Mouse (Mus musculus): ENCODE results near the gene Ccdc62.

Gene Ccdc62

DNA sequence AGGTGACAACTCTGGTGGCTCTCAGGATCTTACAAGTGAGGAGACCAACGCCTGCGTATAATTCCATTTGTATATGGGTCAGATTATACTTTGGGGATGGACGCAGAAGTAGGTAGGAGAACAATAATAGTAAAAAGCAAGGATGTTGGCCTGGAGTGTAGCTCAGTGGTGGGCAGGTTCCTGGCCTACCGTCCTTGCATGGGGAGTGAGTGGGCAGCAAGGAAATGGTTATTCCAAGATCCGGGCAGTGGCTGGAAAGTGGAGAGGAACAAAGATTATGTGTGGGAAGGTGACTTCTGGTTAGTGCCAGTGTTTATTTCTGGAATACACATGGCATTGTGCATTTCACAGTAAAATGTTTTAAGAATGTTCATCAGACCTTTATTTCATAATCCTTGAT is 5.5 kb downstream of the Ccdc62 start:
- no peak for DNase-seq (ENCODE audit: low spot score)

GRCm38 (mm10) chr5:123938479-123938878 is 8.0 kb downstream of the Ccdc62 start:
- DNase-seq (ENCODE audit: low spot score): no peak

- DNase-seq (ENCODE audit: low spot score): no peak
Measured at GRCm38 (mm10) chr5:123946546-123946945, 16.1 kb downstream of the Ccdc62 start.

- peak; percentile 87 for DNase-seq (ENCODE audit: low spot score)
Measured at GRCm38 (mm10) chr5:123947041-123947761, 16.7 kb downstream of the Ccdc62 start.

GRCm38 (mm10) chr5:123952365-123953045 is 22.0 kb downstream of the Ccdc62 start:
- no peak for DNase-seq (ENCODE audit: low spot score)

DNA sequence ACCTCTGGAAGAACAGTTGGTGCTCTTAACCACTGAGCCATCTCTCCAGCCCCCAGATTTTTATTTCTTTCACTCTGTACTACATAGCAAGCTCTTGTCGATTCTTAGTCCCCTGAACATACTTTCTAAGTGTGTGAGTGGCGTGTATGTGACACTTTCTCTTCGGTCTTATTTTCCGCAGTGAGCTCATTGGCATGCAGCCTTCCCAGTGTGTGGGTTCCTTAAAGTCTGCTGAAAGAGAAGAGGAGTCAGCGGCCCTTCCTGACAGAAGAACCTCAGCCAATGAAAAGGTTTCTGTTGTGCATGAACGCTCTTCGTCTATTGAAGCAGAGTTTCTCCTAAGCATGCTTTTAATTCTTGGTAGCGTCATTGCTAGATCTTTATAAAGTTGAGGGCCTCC is 26.7 kb downstream of the Ccdc62 start:
- no peak for DNase-seq (ENCODE audit: low spot score)

DNA sequence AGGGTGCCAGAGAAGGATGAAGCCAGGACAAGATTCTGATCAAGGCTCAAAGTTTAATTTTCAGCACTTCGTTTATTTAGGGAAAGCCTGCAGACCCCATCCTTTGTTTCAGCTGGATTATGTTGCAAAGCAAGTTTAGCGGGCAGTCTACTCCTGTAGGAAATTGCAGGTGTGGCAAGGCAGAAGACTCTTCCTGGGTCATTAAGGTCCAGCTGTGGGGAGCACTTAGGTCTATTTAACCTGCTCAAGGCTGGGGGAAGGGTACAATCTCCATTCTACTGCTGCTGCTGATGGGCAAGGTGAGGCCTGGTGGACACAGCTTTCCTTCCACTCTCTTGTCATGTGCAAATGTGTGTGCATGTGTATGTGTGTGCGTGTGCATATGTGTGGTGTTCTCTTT is 28.5 kb downstream of the Ccdc62 start:
- no peak for DNase-seq (ENCODE audit: low spot score)

- DNase-seq (ENCODE audit: low spot score): no peak
Measured at GRCm38 (mm10) chr5:123960129-123960528, 29.6 kb downstream of the Ccdc62 start.

DNA sequence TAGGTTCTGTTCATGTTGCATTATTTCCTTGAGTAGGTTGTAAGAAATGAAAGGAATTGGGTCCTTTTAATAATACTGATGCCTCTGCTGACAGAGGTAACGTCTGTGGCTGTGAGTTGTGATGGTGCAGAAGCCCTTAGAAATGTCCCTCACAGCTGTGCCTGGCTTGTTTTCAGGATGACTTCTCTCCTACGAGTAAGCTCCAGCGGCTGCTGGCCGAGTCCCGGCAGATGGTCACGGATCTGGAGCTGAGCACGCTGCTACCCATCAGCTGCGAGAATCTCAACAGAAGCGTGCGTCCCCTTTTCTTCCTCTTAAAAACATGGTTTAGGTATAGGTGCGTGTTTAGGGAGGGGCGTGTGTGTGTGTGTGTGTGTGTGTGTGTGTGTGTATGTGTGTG is 30.6 kb downstream of the Ccdc62 start:
- DNase-seq (ENCODE audit: low spot score): no peak

DNA sequence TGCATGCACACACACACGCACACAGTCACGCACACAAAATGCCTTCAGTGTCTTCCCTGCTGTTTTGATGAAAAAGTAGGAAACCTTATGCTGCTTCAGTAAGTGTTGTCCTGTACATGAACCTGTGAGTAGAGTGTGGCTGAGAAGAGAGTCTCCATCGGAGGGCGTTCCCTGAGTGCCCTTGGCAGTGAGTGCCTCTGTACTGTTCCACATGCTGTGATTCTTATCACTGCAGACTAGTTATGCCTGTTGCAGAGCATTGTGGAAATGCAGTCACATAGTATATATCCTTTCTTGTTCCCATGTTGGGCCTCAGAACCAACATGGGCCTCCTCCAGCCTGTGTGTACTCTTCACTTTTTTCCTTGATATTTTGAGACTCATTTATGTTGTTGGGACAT is 33.7 kb downstream of the Ccdc62 start:
- no peak for DNase-seq (ENCODE audit: low spot score)

DNA sequence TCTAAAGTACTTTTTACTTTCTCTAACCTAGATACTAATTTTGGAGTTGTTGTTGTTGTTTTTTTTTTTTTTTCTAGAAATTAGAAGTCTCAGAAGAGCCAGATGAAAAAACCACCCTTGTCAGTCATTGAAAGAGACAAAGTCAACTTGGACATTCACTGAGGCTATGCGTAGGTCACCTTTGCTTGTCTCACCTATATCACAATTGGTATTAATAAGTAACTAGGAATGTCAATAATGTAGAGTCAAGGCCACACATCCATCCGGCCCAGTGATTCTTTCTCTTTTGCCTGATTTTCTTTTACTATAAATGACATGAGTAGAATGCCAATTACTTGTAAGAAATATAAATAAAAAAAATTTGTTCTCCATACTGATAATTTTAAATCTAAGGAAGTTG is 36.3 kb downstream of the Ccdc62 start:
- DNase-seq (ENCODE audit: low spot score): no peak

GRCm38 (mm10) chr5:123968468-123968867 is 38.0 kb downstream of the Ccdc62 start:
- no peak for DNase-seq (ENCODE audit: low spot score)

GRCm38 (mm10) chr5:123969216-123969615 is 38.7 kb downstream of the Ccdc62 start:
- DNase-seq (ENCODE audit: low spot score): no peak

GRCm38 (mm10) chr5:123970576-123970975 is 40.1 kb downstream of the Ccdc62 start:
- no peak for DNase-seq (ENCODE audit: low spot score)

- no peak for DNase-seq (ENCODE audit: low spot score)
Measured at GRCm38 (mm10) chr5:123972453-123972852, 42.0 kb downstream of the Ccdc62 start.

DNA sequence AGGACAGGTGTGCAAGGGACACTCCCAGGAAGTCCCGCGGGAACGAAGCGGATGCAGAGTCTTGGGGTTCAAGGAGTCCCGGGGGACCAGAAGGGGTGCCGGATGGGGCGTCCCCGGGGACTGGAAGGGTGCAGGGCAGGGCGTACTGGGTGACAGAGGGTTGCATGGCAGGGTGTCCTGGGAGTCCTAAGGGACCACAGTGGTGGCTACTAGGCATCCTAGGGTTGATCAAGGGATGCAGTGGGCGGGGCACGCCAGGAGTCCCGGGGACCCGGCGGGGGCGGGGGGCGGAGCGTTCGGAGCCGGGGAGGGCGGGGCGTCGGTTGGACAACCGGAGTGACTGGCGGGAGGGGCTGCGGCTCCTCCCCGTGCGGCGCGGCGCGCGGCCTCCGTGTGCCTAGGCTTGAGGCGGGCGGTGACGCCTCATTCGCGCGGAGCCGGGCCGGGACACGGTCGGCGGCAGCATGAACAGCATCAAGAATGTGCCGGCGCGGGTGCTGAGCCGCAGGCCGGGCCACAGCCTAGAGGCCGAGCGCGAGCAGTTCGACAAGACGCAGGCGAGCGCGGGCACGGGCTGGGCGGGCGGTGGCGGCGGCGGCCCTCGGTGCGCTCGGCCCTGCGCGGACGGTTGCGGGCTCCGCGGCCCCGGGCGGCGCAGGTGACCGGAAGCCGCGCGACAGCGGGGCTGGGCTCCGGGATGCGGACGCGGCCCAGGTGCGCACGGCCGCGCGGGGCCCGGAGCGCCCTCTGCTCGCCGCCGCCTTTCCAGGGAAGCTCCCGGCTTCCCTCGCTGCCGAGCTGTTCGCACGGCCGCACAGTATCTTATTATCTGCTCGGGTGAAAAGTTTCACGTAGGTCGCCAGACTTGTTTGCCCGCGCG is 43.1 kb downstream of the Ccdc62 start, which contains the start of gene Hip1r:
Gene Hip1r, plus strand, starts transcription at position 330 of the 880 bp plus-strand sequence.
- peak; percentile 70 for DNase-seq (ENCODE audit: low spot score)

DNA sequence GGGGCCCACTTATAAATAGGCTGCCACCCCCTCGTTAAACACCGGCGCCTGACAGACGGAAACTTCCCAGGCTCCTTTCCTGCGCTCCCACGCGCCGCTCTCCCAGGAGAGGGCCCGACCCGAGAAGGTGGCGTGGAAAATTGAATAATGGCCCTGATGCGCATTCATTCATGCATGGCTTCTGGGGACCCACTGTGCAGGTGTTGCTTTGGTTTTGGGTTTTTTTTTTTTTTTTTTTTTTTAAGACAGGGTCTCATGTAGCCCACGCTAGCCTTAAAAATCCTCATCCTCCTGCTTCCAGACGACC is 43.7 kb downstream of the Ccdc62 start:
- no peak for DNase-seq (ENCODE audit: low spot score)

DNA sequence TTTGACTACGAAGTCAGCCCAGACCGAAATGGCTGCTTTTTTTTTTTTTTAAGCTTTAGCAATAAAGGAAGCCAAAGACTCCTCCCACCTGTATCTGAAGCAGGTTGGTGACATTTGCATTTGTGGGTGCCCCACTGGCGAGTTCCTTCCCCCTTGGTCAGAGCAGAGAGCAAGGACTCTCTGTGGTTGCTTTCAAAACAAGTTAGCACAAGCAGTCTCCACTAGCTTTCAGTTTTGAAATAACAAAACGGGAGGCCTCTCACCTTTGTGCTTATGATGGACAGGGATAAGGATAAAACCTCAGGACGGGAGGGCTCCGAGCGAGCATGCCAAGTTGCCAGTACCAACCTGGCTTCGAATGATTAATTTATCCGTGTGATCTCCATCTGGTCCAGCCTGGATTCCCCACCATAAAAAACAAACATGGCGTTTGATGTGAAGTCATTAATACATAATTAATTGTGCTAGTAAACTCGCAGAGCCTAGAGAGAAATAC is 44.2 kb downstream of the Ccdc62 start:
- no peak for DNase-seq (ENCODE audit: low spot score)

DNA sequence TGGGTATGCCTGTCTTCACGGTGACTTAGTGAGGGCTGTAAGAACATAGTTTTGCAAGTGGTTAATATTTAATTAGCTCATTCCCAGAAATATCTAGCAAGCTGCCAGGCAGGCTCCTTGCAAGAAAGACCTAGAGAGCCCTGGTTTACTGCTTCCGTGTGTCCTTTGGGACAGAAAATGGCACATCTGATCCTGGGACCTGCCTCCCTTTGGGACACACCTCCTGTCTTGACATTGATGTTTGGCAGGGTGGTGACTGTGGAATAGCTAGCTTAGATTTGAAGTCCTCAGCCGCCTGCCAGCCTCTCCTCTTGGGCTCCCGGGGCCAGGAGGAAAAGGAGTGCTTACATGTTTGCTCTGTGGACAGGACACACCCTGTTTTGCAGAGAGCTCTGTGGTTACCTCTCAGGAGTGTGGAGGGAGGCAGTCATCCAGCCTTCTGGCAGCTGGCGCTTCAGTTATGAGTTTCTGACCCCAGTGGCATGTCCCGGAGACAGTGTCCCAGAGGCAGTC is 45.2 kb downstream of the Ccdc62 start:
- no peak for DNase-seq (ENCODE audit: low spot score)

DNA sequence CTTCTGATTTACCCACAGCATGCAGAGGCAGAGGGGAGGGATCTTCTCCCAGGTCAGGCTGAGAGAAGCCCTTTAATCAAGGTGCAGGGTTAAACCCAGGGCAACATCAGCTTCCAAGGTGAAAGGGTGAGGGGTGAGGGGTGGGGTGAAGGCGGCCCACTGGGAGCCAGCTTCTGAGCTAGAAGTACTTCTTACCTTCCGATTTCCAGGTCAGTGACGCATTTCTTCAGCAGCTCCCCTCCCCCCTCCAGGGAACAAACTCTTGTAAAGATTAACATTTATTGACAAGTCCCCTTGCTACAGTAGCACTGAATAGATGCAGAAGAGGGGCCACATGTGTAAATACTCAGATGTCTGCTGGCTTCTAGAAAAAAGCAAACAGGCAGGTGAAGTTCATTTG is 46.8 kb downstream of the Ccdc62 start:
- no peak for DNase-seq (ENCODE audit: low spot score)

GRCm38 (mm10) chr5:123978131-123978530 is 47.7 kb downstream of the Ccdc62 start:
- DNase-seq (ENCODE audit: low spot score): no peak

- DNase-seq (ENCODE audit: low spot score): no peak
Measured at GRCm38 (mm10) chr5:123979221-123979979, 48.9 kb downstream of the Ccdc62 start.
